Mouse (Mus musculus): ENCODE results near the gene Wipf2. TPM values are rescaled to one million over a fixed set of nuclear protein-coding genes. Genes with fewer than 3 reads are reported as not detected.
A peak's percentile ranks its signal among the peaks of the same experiment; 100 is the strongest.
"Not testable (repeated sequence)": the region's sequence is repeated elsewhere in the genome, so short reads cannot be mapped to it uniquely, and the experiment has no call there.

Gene Wipf2
- polyA plus RNA-seq, 3 experiments from 2014 or later: 10.4 to 15.1 (median 14.2) TPM

DNA sequence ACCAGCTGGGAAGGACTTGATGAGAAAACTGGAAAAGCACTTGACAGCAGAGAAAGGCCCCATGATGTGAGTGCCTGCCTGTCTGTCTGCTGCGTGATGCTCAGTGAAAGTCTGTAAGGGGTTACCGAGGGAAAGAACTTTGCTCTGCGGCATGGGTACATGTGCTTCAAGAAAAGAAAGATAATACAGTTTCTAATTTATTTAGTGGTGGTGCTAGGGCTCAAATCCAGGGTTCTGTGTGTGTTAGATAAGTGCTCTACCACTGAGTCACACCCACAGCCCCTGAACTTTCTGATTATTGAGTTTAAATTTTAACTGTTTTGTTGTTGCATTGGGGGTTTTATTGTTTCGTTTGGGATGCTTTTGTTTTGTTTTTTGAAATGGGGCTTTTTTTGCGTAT lies 48.1 kb downstream of the Wipf2 start:
- ATAC-seq: no peak

GRCm38 (mm10) chr11:98914196-98914595 lies 50.8 kb downstream of the Wipf2 start:
- ATAC-seq: no peak

GRCm38 (mm10) chr11:98916376-98916775 lies 52.9 kb downstream of the Wipf2 start:
- ATAC-seq: not testable (repeated sequence)

DNA sequence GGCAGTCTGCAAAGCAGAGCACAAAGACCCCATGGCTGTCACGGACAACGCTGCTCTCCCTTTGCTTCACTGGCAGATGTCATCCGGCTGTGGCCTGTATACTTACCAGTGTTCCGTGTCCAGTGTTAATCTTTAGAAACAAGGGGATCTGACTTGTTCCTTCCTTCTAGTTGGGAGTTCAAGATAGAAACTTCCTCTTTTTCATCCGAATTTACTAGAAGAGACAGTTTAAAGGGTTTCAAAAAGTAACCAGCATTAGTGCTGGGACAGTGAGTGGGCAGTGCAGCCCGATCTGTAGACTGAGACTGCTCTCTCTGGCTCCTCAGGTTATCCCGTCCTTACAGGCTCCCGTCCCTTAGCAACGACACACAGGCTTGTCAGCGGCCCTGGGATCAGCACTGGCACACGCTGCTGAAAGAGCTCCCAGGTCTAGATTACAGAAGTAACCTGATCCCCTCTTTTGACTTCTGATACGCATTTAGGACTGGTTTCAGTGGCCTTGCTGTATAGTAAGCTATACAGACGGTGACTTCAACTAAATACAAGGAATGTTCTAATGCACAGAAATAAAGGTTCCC lies 54.1 kb downstream of the Wipf2 start:
- no peak for ATAC-seq

DNA sequence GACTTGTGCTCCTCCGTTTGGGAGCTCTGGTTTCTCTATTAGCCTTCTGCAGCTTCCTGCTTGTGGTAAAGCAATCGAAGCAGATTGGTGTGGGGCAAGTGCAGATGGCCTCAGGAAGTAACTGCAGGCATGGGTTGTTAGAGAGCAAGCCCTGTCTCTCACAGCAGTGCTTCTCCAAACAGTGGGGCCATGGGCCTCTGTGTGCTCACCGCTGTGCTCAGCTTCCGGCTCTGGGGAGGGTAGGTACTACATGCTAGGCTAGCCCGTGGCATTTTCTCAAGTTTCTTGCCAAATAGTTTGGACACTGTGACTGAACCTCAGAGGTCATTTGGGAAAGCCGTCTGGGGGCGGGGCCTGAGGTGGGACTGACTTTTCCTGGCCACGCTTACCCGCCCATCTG lies 54.8 kb downstream of the Wipf2 start:
- ATAC-seq: peak; percentile 76

DNA sequence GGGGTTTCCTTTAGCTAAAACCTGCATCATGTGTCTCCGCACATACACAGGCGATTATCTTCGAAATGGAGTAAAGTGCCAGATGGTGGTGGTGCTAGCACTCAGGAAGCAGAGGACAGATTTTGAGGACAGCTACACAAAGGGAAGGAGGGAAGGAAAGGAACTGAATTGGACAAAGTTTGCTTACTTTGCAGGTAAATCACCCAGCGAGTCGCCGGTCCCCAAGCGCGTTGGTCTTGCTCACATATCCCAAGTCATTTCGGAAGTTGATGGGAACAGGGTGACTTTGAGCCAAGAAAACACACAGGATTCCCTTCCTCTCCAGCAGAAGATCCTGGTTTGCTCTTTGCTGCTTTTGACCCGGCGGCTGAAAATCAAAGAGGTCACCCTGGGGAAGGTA lies 55.6 kb downstream of the Wipf2 start:
- no peak for ATAC-seq

GRCm38 (mm10) chr11:98921813-98922212 lies 58.4 kb downstream of the Wipf2 start:
- not testable (repeated sequence) for ATAC-seq

DNA sequence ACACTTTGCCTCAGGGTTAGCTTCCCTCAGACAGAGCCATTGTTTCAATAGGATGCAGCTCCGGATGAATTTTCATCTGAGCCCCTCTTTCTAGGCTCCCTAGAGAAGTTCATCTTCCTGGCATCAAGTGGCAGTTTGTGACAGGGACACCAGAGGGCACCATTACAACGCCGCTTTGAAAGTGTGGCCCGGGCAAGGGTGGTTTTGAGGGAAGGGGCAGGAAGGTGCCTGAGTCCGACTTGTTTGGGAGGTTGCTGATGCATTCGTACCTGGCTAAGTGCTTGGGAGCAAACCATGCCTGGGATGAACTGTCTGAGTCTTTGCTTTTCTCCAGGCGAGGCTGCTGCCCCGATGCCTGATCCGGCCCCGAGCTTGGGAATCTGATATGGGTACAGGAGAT lies 58.9 kb downstream of the Wipf2 start:
- ATAC-seq: not testable (repeated sequence)

GRCm38 (mm10) chr11:98922851-98923711 lies 59.6 kb downstream of the Wipf2 start:
- not testable (repeated sequence) for ATAC-seq

DNA sequence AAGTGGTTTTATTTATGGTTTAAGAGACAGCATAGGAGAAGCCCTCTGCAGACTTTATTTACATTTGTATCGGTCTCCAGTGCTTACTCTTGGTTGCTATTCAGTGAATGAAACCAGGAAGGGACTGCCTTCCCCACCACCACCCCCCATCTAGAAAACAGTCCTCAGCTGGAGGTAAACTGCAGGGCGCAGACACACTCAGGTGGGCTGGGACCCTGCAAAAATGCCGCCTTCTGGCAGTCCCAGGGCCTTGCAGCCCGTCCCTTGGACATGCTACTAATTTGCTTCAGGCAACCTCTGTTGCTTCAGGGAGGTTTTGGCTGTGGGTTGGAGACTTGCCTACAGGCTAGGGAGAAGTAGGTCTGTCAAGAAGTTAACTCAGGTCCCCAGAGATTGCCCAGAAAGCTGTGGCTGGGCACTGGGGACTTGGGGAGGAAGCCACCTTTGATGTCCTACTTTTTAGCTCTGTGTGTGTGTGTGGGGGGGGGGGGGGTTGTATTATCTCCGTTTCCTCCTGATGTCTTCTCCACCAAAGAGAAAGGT lies 61.3 kb downstream of the Wipf2 start:
- ATAC-seq: no peak

DNA sequence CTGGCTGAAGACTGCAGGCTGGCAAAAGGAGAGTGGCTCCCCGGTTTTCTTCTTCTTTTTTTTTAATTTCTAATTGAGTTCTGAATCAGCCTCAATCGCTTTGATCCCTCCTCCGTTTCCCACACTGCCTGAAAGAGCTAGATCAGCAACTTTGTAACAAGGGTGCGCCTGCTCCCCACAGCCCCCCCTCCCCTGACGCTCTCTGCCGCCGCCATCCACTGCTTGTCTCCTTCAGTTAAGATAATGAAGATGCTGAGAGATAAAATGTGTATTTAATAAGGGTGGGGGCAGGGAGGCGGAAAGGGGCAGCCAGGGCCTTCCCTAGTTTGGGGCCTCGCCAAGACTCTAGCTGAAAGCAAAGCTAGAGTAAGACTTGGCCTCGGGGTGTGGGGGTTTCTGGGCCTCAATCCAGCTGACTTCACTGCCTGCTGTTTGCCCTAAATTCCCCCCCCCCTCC lies 61.9 kb downstream of the Wipf2 start:
- ATAC-seq: peak; percentile 43

DNA sequence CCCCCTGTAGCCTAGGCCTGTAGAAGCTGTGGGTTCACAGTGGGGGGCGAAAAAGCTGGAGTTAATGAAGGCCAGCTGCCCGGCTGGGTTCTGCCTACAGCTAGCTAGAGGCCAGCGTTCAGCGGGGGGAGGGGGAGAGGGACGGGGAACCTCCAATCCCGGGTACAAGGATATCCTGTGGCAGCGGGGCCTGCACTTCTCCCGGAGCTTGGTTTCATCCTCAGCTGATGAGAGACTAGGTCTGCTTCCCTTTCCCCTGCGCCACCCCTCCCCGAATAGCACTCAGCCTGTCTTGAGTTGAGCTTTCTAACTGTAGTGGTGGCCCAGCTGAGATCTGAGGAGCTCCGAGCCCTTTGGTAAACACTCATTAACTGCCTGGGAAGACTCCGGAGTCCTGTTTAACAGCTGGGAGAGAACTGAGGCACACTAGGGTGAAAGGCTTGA lies 62.5 kb downstream of the Wipf2 start:
- ATAC-seq: no peak

- no peak for ATAC-seq
These were observed 63.1 kb downstream of the Wipf2 start for GRCm38 (mm10) chr11:98926553-98926952.

- ATAC-seq: no peak
These were observed 64.1 kb downstream of the Wipf2 start, which contains the start of gene Rara for GRCm38 (mm10) chr11:98927438-98928076. Gene Rara, plus strand, starts transcription at chr11:98927818.

DNA sequence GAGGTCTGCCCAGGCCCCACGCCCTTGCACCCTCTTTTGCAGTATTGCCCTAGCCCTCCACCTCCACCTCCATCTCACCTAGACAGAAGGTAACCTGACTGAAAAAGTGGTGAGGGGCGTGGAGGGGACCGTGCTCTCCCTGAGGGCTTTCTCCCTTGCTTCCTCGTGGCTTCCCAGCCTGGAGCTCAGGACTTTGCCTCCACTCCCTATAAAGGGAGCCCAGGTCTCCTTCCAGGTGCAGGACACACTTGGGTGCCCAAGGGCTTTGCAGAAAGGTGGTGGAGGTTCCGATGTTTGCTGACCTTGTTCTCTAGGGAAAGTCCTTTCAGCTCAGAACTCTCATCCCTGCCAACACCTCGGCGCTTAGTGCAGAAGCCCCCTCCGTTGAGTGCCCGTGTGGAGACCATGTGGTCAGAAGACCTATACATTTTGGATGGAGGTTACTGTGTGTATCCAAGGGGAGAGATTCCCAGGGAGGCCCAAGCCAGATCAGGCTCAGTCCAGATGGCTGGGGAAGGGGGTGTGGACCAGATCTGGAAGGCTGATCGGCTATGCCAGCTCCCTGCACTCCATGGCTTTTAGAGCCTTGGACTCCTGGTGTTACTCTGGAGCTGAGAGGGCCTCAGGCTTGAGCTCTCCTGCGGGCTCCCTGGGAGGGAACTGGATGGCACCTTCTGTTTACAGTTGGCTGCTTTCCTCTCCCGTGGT lies 64.9 kb downstream of the Wipf2 start:
- ATAC-seq: no peak

DNA sequence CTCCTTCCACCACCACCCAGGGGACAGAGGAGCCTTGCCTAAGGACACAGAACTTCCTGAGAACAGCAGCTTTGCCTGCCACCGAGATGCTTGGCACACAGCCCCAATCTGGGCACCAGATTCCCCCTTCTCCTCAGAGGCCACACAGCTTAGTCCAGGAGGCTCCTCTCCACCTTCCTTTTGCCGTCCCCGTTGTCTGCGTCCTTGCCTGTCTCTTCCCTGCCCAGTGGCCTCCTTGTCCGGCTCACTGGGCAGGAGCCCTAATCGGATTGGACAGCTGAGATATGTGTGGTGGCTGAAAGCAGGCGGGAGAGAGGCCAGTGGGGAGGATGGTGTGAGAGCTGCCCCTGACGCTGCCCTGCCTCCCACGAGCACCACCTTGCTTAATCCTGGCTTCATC lies 66.1 kb downstream of the Wipf2 start:
- ATAC-seq: no peak

DNA sequence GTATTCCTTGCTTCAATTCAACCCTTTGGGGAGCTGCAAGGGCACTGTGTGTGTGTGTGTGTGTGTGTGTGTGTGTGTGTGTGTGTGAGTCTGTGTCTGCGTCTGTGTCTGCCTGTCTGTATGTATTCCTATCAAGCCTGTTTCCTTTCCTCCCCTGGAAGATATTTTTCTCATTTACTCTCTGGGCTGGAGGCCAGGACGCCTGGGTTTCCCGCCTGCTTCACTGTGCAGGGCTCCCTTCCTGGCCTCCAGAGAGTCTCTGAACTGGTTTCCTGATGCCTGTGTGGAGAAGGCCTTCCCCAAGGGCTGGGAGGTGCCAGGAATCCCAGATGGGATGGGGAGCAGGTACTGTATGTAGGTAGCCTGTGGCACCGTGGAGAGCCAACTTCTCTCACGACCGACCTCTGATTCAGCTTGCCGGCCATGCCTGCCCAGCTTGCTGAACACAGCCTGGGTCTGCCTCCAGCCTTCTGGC lies 66.7 kb downstream of the Wipf2 start:
- ATAC-seq: no peak

DNA sequence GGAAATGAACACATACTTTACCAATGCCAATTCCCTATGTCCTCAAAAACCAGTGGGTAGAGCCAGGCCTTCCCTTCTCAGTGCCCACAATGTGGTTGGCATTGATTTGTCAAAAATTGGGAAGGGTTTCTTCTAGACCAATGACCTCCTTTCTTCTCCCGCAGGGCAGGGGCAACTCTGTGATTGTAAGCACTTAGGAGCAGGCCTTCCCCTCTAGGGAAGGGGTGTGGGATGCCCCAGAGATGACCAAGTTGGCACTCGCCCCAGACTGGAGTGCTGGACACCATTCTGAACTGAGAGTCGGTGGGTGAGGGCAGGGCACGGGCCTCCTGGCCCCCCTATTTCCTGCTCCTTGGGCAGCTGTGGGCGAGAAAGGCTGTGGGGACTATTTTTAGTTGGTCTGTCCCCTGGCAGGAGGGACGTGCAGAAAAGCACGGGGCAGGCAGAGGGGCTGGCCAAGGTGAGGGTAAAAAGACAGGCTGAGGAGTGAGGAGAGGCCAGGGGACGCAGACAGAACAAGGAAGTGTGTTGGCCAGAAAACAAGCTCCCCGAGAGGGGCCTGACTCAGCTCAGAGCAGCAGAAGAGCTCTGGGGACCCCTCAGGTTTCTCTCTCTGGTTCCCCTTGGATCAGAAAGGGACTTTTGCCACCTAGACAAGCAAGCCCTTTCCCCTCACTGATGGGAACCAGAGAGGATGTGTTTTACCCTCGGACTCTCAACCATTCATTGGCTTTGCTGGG lies 67.5 kb downstream of the Wipf2 start:
- no peak for ATAC-seq

GRCm38 (mm10) chr11:98931513-98932292 lies 68.3 kb downstream of the Wipf2 start:
- no peak for ATAC-seq

DNA sequence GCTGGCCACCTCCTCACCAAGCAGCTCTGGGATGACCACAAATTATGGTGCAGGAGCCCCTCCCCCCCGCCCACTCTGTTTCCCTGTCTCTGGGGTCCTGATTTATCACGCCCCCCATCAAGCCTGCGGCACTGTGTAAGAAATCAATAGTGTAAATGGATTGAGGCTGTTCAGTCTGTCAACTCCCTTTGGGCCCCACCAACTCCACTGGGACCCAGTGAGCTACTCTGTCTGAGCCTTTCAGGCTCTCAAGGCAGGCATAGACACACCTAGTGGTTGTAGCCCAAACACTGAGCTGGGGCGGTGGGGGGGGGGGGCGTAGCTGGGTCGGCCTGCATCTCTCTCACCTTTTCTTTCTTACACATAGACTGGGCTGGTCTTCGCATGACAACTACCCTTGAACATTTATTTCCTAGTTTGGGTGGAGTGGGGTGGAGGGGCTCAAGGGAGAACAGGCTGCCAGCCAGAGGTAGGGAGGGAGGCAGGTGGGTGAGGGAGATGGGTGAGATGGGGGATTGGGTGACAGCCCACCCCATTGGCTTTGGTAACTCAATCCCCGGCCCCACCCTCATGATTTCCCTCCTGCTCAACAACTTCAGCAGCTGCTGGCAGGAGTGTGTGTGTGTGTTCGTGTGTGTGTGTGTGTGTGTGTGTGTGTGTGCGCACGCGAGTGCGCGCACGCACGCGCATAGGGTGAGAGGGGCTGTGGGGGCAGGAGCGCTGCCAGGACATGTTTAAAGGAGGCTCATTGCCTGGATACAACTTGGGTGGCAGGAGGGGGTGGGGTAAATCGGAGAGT lies 69.1 kb downstream of the Wipf2 start:
- ATAC-seq: no peak

All from inflammation-experienced regulatory T-cells, adult 6 months (primary cell).